Mouse (Mus musculus): ENCODE results near the gene Becn1. TPM values are rescaled to one million over a fixed set of nuclear protein-coding genes. Genes with fewer than 3 reads are reported as not detected.

Becn1 gene
- polyA plus RNA-seq (2015; fragmentation: Illumina TruSeq; extraction: RNeasy Lipid Tissue Mini Kit (QIAGEN cat#74804); ENCODE audit: low read depth, low replicate concordance), result 183 TPM

DNA sequence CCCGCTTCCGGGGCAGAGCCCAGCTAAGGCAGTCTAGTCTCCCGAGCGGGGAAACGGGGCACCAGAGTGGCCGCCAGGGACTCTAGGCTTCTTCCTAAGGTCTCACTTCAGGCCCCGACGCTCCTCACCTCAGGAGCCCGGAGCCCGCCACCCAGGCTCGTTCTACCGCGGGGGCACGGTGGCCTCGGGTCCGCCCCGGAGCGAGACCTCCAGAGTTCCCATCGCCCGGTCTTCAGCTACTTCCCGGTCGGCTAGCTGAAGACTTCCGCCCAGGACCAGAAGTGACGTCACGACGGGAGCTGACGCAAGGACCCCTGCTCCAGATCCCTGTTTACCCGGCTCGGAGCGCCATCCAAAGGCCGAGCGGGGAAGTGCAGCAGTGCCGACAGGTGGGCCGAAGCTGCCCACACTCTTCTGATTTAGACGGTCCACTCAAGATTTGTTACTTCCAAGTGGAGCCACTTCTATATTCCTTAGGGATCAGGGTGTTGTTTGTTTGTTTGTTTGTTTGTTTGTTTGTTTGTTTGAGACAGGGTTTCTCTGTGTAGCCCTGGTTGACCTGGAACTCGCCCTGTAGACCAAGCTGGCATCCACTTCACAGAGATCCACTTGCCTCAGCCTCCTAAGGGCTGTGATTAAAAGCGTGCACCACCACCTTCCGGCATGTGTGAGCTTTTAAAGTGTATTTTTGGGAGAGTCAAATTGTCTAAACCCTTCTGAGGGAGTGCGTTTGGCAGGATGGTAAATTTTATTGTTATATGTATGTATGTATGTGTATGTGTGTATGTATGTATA is at the start of gene Becn1:
TSS of gene Becn1 (minus strand) at position 283 of the 795 bp plus-strand sequence.

DNA sequence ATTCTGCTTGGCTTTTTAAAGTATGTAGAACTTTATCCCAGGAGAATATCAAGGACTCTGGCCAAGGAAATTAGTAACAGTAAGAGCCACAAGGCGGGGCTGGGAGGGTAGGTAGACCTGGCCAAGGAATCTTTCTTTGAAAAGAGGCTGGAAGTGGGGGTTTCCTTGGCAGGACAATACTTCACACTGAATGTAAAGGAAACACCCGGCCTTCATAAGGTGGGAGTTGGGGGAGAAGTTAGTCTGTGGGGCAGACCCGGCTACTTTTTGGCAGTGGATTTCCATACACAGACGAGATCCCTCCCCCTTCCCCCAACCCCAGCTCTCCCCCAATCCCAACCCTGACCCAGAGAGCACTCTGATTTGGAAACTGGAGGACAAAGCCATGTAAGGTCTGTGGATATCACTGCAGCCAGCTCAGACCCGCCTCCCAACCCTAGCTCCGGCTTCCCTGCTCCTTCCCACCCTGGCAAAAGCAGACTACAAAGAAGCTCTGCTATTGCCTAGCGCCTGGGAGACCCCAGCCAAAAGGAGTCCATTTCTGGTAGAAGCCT is 28.4 kb upstream of the Becn1 start, which contains the start of gene Aoc3:
TSS of gene Aoc3 (plus strand) at position 235 of the 554 bp plus-strand sequence.

DNA sequence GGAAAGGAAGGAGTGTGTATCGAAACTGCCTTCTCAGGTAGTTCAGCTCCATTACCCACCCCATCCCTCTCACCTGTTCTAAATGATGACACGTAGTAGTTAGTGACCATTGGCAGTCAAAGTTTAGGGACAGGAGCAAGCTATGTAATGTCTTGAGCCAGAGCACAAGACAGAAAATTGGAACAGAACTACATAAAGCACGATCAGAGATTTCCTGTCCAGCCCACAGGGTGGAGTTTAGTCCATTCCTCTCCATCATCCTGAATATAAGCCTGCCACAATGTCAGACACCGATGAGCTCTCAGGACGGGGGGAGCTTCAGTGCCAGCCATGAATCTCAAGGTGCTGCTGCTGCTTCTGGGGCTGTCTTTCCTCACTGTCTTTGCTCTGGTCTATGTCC is 22.7 kb upstream of the Becn1 start, which contains the start of gene Aoc2:
TSS of gene Aoc2 (plus strand) at position 301 of the 400 bp plus-strand sequence.

DNA sequence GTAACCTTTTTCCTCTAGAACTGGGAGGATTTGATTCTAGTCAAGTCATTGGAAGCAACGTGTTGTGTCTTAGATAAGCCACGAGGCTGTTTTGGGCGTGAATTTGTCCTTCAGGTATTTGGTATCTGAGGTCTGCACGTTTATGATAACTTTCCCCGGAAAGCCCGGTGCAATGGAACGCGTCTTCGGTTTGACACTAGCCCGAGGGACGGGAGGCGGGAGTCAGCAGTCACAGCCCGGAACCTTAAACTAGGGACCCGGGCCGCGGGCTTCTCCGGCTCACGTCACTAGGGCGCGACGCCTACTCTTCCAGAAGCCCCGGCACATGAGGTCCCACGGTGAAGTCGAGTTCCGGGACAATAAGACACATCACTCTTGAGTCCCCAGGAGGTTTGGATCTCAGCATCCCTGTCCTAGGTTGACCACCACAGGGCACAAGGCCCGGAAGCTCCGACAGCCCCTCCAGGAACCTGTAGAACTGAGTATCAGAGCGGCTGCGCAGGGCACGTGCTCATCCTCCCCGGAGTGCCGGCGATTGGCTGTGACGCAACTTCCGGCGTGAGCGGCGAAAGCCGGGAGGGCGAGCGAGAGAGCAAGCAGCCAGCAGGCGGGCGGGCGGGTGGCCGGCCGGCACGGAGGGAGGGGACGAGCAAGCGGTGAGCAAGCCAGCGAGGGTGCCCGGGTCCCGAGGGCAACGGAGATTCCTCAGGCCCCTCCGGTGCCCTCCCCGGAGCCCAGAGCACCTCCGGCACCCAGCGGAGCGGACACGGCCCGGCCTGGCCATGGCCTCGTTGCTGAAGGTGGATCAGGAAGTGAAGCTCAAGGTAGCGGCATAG is 13.8 kb upstream of the Becn1 start, which contains the start of gene Psme3:
TSS of gene Psme3 (plus strand) at position 549 of the 836 bp plus-strand sequence.

DNA sequence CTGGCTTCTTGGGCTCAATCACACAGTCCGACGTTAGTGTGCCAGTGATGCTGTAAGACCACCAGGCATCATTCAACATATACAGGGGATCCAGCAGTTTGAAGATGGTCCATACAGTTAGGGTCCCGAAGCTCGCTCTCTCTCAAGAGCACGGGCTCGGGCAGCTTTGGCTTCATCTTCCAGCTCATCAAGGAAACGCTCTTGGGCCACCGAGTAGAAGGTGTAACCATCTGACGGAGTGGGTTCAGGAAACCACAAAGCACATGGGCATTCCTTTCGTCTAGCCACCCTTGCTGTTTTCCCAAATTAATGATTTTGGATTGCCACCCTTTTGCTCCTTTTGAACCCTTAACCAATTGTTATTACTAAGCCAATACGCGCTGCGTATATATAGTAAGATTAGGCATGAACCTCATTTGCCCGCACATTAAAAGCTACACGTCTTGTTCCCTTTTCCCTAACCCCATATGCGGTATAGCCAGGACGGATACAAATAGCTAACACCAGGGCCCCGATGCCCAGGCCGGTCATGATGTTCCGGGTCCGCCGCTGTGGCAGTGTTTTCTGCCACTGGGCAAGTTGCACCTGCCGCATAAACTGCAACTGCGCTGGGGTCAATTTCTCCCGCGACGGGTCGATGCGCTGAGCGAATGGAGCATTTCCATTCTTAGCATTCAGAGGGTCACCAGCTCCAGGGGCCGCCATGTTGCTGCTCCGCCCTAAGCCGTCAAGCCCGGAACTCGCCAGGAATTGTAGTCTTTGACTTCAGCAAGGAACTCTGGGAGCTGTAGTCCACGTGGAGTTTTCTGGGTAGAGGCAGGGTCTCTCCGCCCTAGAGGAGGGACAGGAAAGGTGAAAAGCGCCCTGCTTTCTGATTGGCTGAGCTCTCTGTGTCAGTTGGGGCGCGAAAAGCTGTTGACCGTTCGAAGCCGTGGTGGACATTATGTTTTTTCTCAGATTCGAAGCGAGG is 23.6 kb downstream of the Becn1 start, which contains the start of the genes Cntd1 and Coa3:
TSS of gene Cntd1 (plus strand) at position 790 of the 970 bp plus-strand sequence.
TSS of gene Coa3 (minus strand) at position 892 of the 970 bp plus-strand sequence.

DNA sequence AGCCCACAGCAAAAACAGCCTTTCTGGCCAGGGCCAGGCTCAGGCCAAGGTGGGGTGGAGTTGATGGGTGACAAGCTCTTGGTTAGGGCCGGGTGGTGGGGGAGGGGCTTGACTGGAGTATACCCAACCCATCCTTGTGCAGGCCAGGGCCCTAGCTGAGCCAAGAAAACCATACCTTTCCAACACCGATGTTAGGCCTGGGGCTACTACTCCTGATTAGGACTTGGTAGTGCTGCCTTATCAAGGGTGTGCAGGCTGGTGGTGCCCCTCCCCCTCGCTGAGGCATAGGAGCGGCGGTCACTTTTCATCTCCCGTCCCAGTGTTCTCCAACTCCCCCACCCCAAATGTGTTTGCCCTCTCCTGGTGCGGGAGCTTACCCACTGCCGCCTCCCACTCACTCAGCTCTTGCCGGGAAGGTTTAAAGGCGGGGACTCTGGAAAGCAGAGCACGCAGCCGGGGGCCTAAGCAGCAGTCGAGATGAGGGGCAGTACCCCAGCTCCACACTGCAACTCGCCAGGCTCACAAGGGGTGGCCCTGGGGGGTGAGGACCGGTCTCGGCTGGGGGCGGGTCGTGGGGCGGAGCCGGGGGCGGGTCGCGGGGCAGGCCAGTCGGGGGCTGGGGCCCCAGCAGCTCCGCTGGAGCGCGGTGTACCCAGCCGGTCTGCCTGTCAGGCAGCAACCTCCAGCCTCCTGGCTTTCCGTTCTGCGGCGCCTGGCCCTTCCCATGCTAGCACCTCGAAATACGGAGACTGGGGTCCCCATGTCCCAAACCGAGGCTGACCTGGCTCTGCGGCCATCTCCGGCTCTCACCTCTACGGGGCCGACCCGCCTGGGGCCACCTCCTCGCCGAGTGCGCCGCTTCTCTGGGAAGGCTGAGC is 41.9 kb downstream of the Becn1 start, which contains the start of gene Wnk4:
TSS of gene Wnk4 (plus strand) at position 620 of the 878 bp plus-strand sequence.

DNA sequence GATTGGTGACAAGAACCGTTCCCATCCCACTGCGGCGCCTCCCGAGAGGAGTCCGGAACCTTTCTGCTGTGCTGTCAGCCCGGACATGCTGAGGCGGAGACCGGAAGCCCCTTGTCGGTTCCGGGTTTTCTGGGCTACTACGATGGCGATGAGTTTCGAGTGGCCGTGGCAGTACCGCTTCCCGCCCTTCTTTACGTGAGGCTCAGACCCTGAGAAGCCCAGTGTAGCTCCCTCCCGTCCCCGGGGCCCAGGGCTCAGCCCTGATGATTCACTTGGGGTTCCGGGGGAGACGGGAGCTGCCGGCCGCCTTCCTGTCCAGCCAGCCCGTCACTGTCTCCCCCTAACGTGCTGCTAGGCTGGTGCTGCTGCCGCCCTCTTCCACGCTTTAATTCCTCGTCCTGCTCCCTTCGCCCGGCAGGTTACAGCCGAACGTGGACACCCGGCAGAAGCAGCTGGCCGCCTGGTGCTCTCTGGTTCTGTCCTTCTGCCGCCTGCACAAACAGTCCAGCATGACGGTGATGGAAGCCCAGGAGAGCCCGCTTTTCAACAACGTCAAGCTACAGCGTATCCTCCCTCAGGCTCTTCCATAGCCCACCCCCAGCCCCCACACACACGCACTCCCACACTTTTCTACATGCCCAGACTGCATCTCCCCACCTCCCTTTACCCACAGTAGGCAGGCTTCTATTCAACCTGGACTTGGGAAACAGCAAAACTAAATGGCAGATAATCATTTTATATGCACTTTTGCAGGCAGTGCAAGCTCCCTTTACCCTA is 48.3 kb downstream of the Becn1 start, which contains the start of gene Vps25:
TSS of gene Vps25 (plus strand) at position 95 of the 777 bp plus-strand sequence.

DNA sequence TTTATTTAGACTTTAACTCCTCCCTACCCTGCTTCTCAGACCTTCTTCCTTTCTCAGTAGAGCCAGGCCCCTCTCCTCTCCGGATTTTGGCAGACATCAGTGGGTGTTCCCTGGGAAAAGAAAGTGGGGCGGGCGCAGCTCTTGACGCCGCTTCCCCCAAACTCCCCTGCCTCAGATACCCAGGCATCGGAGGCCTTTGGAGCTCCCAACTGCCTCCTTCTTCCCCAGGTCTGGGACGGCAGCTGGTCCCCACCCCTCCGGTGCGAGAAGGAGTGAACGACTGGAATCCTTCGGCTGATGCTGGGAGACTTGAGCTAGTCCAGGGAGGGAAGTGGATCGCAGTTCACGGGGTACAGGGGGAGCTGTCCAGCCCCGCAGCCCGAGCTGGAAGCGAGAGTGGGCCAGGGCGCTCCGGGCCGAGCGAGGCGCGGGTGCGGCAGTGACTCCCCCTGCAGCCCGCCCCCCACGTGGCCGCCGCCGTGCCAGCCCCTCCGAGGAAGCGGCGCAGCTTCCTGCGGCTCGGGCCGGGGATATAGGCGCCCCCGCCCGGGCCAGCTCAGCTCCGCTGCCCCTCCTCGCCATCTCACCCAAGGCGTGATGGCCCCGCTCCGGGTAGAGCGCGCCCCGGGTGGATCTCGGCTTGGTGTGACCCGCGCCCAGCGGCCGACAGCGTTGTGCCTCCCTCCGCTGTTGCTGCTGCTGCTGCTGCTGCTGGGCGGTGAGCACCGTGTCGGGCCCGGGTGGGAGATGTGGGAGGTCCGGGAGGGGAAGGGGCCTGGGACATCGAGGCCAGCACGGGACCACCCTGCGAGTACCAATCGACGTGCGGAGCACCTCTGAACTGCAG is 56.0 kb downstream of the Becn1 start, which contains the start of gene Ramp2:
TSS of gene Ramp2 (plus strand) at position 174 of the 847 bp plus-strand sequence.

Other genes starting within 250 kb of the Becn1 start
- 6.4 TPM for gene Naglu, start 232.3 kb downstream of the Becn1 start, polyA plus RNA-seq (2015; fragmentation: Illumina TruSeq; extraction: RNeasy Lipid Tissue Mini Kit (QIAGEN cat#74804); ENCODE audit: low read depth, low replicate concordance)
- gene Hsd17b1, start 223.9 kb downstream of the Becn1 start, polyA plus RNA-seq (2015; fragmentation: Illumina TruSeq; extraction: RNeasy Lipid Tissue Mini Kit (QIAGEN cat#74804); ENCODE audit: low read depth, low replicate concordance), result not detected
- gene Coasy, start 219.7 kb downstream of the Becn1 start, polyA plus RNA-seq (2015; fragmentation: Illumina TruSeq; extraction: RNeasy Lipid Tissue Mini Kit (QIAGEN cat#74804); ENCODE audit: low read depth, low replicate concordance), result 25.5 TPM
- 77.5 TPM for gene Mlx, start 215.0 kb downstream of the Becn1 start, polyA plus RNA-seq (2015; fragmentation: Illumina TruSeq; extraction: RNeasy Lipid Tissue Mini Kit (QIAGEN cat#74804); ENCODE audit: low read depth, low replicate concordance)
- gene Psmc3ip, start 206.8 kb downstream of the Becn1 start, polyA plus RNA-seq (2015; fragmentation: Illumina TruSeq; extraction: RNeasy Lipid Tissue Mini Kit (QIAGEN cat#74804); ENCODE audit: low read depth, low replicate concordance), result 3.9 TPM
- 62.6 TPM for gene Retreg3, start 182.4 kb downstream of the Becn1 start, polyA plus RNA-seq (2015; fragmentation: Illumina TruSeq; extraction: RNeasy Lipid Tissue Mini Kit (QIAGEN cat#74804); ENCODE audit: low read depth, low replicate concordance)
- 52.4 TPM for gene Tubg1, start 182.3 kb downstream of the Becn1 start, polyA plus RNA-seq (2015; fragmentation: Illumina TruSeq; extraction: RNeasy Lipid Tissue Mini Kit (QIAGEN cat#74804); ENCODE audit: low read depth, low replicate concordance)
- gene Tubg2, start 146.4 kb downstream of the Becn1 start, polyA plus RNA-seq (2015; fragmentation: Illumina TruSeq; extraction: RNeasy Lipid Tissue Mini Kit (QIAGEN cat#74804); ENCODE audit: low read depth, low replicate concordance), result 62.0 TPM
- gene Cntnap1, start 131.8 kb downstream of the Becn1 start, polyA plus RNA-seq (2015; fragmentation: Illumina TruSeq; extraction: RNeasy Lipid Tissue Mini Kit (QIAGEN cat#74804); ENCODE audit: low read depth, low replicate concordance), result 98.9 TPM
- 7.8 TPM for gene Plekhh3, start 130.9 kb downstream of the Becn1 start, polyA plus RNA-seq (2015; fragmentation: Illumina TruSeq; extraction: RNeasy Lipid Tissue Mini Kit (QIAGEN cat#74804); ENCODE audit: low read depth, low replicate concordance)
- gene Ccr10, start 126.8 kb downstream of the Becn1 start, polyA plus RNA-seq (2015; fragmentation: Illumina TruSeq; extraction: RNeasy Lipid Tissue Mini Kit (QIAGEN cat#74804); ENCODE audit: low read depth, low replicate concordance), result not detected
- gene Ezh1, start 75.8 kb downstream of the Becn1 start, polyA plus RNA-seq (2015; fragmentation: Illumina TruSeq; extraction: RNeasy Lipid Tissue Mini Kit (QIAGEN cat#74804); ENCODE audit: low read depth, low replicate concordance), result 42.2 TPM
- gene Ramp2, start 56.3 kb downstream of the Becn1 start, polyA plus RNA-seq (2015; fragmentation: Illumina TruSeq; extraction: RNeasy Lipid Tissue Mini Kit (QIAGEN cat#74804); ENCODE audit: low read depth, low replicate concordance), result 28.6 TPM
- 94.4 TPM for gene Vps25, start 48.6 kb downstream of the Becn1 start, polyA plus RNA-seq (2015; fragmentation: Illumina TruSeq; extraction: RNeasy Lipid Tissue Mini Kit (QIAGEN cat#74804); ENCODE audit: low read depth, low replicate concordance)
- 4.8 TPM for gene Wnk4, start 41.7 kb downstream of the Becn1 start, polyA plus RNA-seq (2015; fragmentation: Illumina TruSeq; extraction: RNeasy Lipid Tissue Mini Kit (QIAGEN cat#74804); ENCODE audit: low read depth, low replicate concordance)
- 0.58 TPM for gene Cntd1, start 23.3 kb downstream of the Becn1 start, polyA plus RNA-seq (2015; fragmentation: Illumina TruSeq; extraction: RNeasy Lipid Tissue Mini Kit (QIAGEN cat#74804); ENCODE audit: low read depth, low replicate concordance)
- gene Coa3, start 23.2 kb downstream of the Becn1 start, polyA plus RNA-seq (2015; fragmentation: Illumina TruSeq; extraction: RNeasy Lipid Tissue Mini Kit (QIAGEN cat#74804); ENCODE audit: low read depth, low replicate concordance), result 223 TPM
- 106 TPM for gene Psme3, start 13.9 kb upstream of the Becn1 start, polyA plus RNA-seq (2015; fragmentation: Illumina TruSeq; extraction: RNeasy Lipid Tissue Mini Kit (QIAGEN cat#74804); ENCODE audit: low read depth, low replicate concordance)
- 3.6 TPM for gene Aoc2, start 22.8 kb upstream of the Becn1 start, polyA plus RNA-seq (2015; fragmentation: Illumina TruSeq; extraction: RNeasy Lipid Tissue Mini Kit (QIAGEN cat#74804); ENCODE audit: low read depth, low replicate concordance)
- 0.64 TPM for gene Aoc3, start 28.3 kb upstream of the Becn1 start, polyA plus RNA-seq (2015; fragmentation: Illumina TruSeq; extraction: RNeasy Lipid Tissue Mini Kit (QIAGEN cat#74804); ENCODE audit: low read depth, low replicate concordance)
- gene G6pc, start 65.3 kb upstream of the Becn1 start, polyA plus RNA-seq (2015; fragmentation: Illumina TruSeq; extraction: RNeasy Lipid Tissue Mini Kit (QIAGEN cat#74804); ENCODE audit: low read depth, low replicate concordance), result not detected
- gene Aarsd1, start 115.3 kb upstream of the Becn1 start, polyA plus RNA-seq (2015; fragmentation: Illumina TruSeq; extraction: RNeasy Lipid Tissue Mini Kit (QIAGEN cat#74804); ENCODE audit: low read depth, low replicate concordance), result 71.2 TPM
- gene Gm27029, start 122.5 kb upstream of the Becn1 start, polyA plus RNA-seq (2015; fragmentation: Illumina TruSeq; extraction: RNeasy Lipid Tissue Mini Kit (QIAGEN cat#74804); ENCODE audit: low read depth, low replicate concordance), result 3.4 TPM
- 31.3 TPM for gene Rundc1, start 122.8 kb upstream of the Becn1 start, polyA plus RNA-seq (2015; fragmentation: Illumina TruSeq; extraction: RNeasy Lipid Tissue Mini Kit (QIAGEN cat#74804); ENCODE audit: low read depth, low replicate concordance)
- gene Ptges3l, start 123.0 kb upstream of the Becn1 start, polyA plus RNA-seq (2015; fragmentation: Illumina TruSeq; extraction: RNeasy Lipid Tissue Mini Kit (QIAGEN cat#74804); ENCODE audit: low read depth, low replicate concordance), result 6.1 TPM
- gene Rpl27, start 140.0 kb upstream of the Becn1 start, polyA plus RNA-seq (2015; fragmentation: Illumina TruSeq; extraction: RNeasy Lipid Tissue Mini Kit (QIAGEN cat#74804); ENCODE audit: low read depth, low replicate concordance), result 399 TPM
- gene Ifi35, start 146.1 kb upstream of the Becn1 start, polyA plus RNA-seq (2015; fragmentation: Illumina TruSeq; extraction: RNeasy Lipid Tissue Mini Kit (QIAGEN cat#74804); ENCODE audit: low read depth, low replicate concordance), result 5.8 TPM
- gene Rnd2, start 162.7 kb upstream of the Becn1 start, polyA plus RNA-seq (2015; fragmentation: Illumina TruSeq; extraction: RNeasy Lipid Tissue Mini Kit (QIAGEN cat#74804); ENCODE audit: low read depth, low replicate concordance), result 246 TPM
- gene Vat1, start 163.9 kb upstream of the Becn1 start, polyA plus RNA-seq (2015; fragmentation: Illumina TruSeq; extraction: RNeasy Lipid Tissue Mini Kit (QIAGEN cat#74804); ENCODE audit: low read depth, low replicate concordance), result 31.2 TPM
- gene Brca1, start 249.7 kb upstream of the Becn1 start, polyA plus RNA-seq (2015; fragmentation: Illumina TruSeq; extraction: RNeasy Lipid Tissue Mini Kit (QIAGEN cat#74804); ENCODE audit: low read depth, low replicate concordance), result 0.70 TPM
- 110 TPM for gene Nbr1, start 249.9 kb upstream of the Becn1 start, polyA plus RNA-seq (2015; fragmentation: Illumina TruSeq; extraction: RNeasy Lipid Tissue Mini Kit (QIAGEN cat#74804); ENCODE audit: low read depth, low replicate concordance)